Mouse (Mus musculus): ENCODE measurements around the gene Riox2. TPM values are rescaled to one million over a fixed set of nuclear protein-coding genes. Genes with fewer than 3 reads are reported as not detected.

Gene Riox2
- polyA plus RNA-seq, 1 experiment from 2014 or later: 39.4 TPM

DNA sequence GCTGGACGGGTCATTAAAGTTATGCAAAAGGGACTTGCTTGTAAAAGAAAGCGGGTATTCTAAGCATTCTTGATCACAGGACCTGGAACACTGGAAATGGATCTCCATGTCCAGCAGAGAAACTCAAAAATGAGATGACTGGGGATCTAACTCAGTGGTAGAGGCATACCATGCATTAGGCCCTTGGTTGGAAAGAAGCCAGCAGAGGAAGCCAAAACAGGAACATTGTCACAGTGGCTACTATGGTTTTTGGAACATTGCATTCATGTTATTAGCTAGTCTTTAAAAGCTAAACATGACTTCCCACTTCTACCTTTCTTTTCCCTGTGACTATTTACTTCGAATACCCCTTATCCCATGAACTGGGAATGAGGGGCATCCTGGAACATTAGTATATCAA is 27.6 kb downstream of the Riox2 start:
- 0 out of 2 replicates have a peak, but pooled peaks cover 2% of the 10 kb centered on the region for H3K36me3 ChIP-seq (ENCODE audit: control insufficient read depth, insufficient read depth, low read length)
- H3K4me3 ChIP-seq (ENCODE audit: low read depth, low read length): no peak overlapping the region
- H3K9me3 ChIP-seq (ENCODE audit: control insufficient read depth, low read length): no peaks in the 10 kb centered on the region
- 85% methylated on average over 3 of the region's 3 CpGs for WGBS
- ATAC-seq (replicated peaks; ENCODE audit: low FRiP score) (no peak), DNase-seq (ENCODE audit: low spot score) (no peak)
- H3K9ac ChIP-seq (ENCODE audit: low read depth, low read length): no peak overlapping the region
- no peak overlapping the region for H3K27ac ChIP-seq (ENCODE audit: low read depth, low read length)
- H3K27me3 ChIP-seq (replicated peaks; ENCODE audit: control insufficient read depth, insufficient read depth, low read length): no peaks in the 10 kb centered on the region
- no peaks in the 10 kb centered on the region for H3K4me1 ChIP-seq (replicated peaks; ENCODE audit: control insufficient read depth, insufficient read depth, low read length)
- H3K4me2 ChIP-seq: no peak overlapping the region

DNA sequence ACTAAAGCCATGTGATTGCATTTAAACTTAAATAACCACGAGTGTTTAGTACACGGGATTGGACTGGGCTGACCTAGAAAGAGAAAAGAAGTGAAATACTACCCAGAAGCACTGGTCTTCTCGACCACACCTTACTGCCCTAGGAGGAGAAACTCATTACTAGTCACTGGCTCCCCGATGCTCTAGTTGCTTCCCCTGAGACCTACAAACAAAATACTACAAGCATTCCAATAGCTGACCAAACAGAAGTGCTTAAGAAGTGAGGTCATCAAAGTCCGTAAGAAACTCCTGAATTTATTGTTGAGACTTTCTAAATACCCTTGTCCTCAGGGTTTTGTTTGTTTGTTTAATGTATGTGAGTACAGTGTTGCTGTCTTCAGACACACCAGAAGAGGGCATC is 38.3 kb downstream of the Riox2 start:
- no peaks in the 10 kb centered on the region for H3K36me3 ChIP-seq (ENCODE audit: control insufficient read depth, insufficient read depth, low read length)
- no peak overlapping the region for H3K4me2 ChIP-seq
- H3K9ac ChIP-seq (ENCODE audit: low read depth, low read length): no peak overlapping the region
- no peak for DNase-seq (ENCODE audit: low spot score)
- no peaks in the 10 kb centered on the region for H3K9me3 ChIP-seq (ENCODE audit: control insufficient read depth, low read length)
- ATAC-seq (replicated peaks; ENCODE audit: low FRiP score): no peak
- H3K27me3 ChIP-seq (replicated peaks; ENCODE audit: control insufficient read depth, insufficient read depth, low read length): no peaks in the 10 kb centered on the region
- H3K4me3 ChIP-seq (ENCODE audit: low read depth, low read length): no peak overlapping the region
- no peaks in the 10 kb centered on the region for H3K4me1 ChIP-seq (replicated peaks; ENCODE audit: control insufficient read depth, insufficient read depth, low read length)
- WGBS: 86% methylated on average over 5 of the region's 5 CpGs
- H3K27ac ChIP-seq (ENCODE audit: low read depth, low read length): no peak overlapping the region

DNA sequence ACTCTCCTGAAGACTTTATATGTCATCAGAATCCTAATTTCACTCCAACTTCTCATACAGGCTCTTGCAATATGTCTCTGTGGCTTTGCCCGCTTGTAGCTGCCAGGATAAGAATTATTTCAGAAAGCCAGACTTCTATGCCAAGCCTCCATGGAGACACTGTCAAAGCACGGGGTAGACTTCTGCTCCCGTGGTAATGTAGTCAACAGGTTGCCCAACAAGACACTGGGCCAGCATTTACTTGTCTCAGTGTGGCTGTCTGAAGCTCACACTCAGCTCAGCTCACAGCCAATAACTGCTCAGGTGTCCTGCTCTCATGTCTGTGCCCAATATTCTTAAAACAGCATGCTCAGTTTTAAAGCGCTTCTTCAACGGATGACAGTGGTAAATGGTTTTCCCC is 43.6 kb downstream of the Riox2 start:
- H3K27me3 ChIP-seq (replicated peaks; ENCODE audit: control insufficient read depth, insufficient read depth, low read length): no peaks in the 10 kb centered on the region
- WGBS: 87% methylated on average over 5 of the region's 5 CpGs
- H3K4me2 ChIP-seq: no peak overlapping the region

DNA sequence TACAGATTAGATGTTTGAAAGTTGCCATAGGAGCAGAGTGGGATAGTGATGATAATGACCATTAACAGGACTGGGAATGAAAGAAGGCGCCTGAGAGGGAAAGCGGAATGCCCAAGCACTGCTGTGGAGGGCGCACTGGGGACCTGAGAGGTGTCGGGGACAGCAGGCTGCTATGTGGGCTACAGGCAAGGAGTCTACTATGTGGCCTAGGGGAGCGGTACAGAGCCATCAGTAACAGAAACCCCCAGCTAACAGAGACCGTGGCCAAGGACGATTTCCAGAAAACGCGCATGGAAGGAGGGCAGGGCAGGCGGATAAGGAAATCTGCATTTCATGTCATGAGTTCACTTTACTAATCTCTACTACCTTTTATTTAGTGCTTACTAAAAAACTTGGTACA is 45.4 kb downstream of the Riox2 start:
- no peaks in the 10 kb centered on the region for H3K27me3 ChIP-seq (replicated peaks; ENCODE audit: control insufficient read depth, insufficient read depth, low read length)
- no peak for DNase-seq (ENCODE audit: low spot score)
- H3K9ac ChIP-seq (ENCODE audit: low read depth, low read length): no peak overlapping the region
- no peak for ATAC-seq (replicated peaks; ENCODE audit: low FRiP score)
- no peak overlapping the region for H3K27ac ChIP-seq (ENCODE audit: low read depth, low read length)
- no peaks in the 10 kb centered on the region for H3K9me3 ChIP-seq (ENCODE audit: control insufficient read depth, low read length)
- no peak overlapping the region for H3K4me2 ChIP-seq
- H3K36me3 ChIP-seq (ENCODE audit: control insufficient read depth, insufficient read depth, low read length): peaks cover 1% of the 10 kb centered on the region; the same call in 1 of the 2 replicates
- 78% methylated on average over 10 of the region's 10 CpGs for WGBS
- H3K4me1 ChIP-seq (replicated peaks; ENCODE audit: control insufficient read depth, insufficient read depth, low read length): peaks cover 3% of the 10 kb centered on the region; the same call in 1 of the 2 replicates
- H3K4me3 ChIP-seq (ENCODE audit: low read depth, low read length): no peak overlapping the region

More for the DNA sequence above, 43.6 kb downstream of the Riox2 start:
- Histone ChIP-seq H3K4me3 (ENCODE audit: low read depth, low read length) (no peak overlapping the region), H3K4me1 (replicated peaks; ENCODE audit: control insufficient read depth, insufficient read depth, low read length) (peaks cover 3% of the 10 kb centered on the region; the same call in 1 of the 2 replicates), H3K27ac (ENCODE audit: low read depth, low read length) (no peak overlapping the region), H3K36me3 (ENCODE audit: control insufficient read depth, insufficient read depth, low read length) (no peaks in the 10 kb centered on the region), H3K9me3 (ENCODE audit: control insufficient read depth, low read length) (no peaks in the 10 kb centered on the region), H3K9ac (ENCODE audit: low read depth, low read length) (no peak overlapping the region)
- no peak for ATAC-seq (replicated peaks; ENCODE audit: low FRiP score)
- DNase-seq (ENCODE audit: low spot score): no peak

GRCm38 (mm10) chr16:59517447-59518219 is 46.1 kb downstream of the Riox2 start:
- H3K27me3 ChIP-seq (replicated peaks; ENCODE audit: control insufficient read depth, insufficient read depth, low read length): no peaks in the 10 kb centered on the region
- no peak overlapping the region for H3K4me3 ChIP-seq (ENCODE audit: low read depth, low read length)
- WGBS: 40% methylated on average over 15 of the region's 15 CpGs
- DNase-seq (ENCODE audit: low spot score) (no peak), ATAC-seq (replicated peaks; ENCODE audit: low FRiP score) (no peak)
- peaks cover 3% of the 10 kb centered on the region; the same call in 1 of the 2 replicates for H3K4me1 ChIP-seq (replicated peaks; ENCODE audit: control insufficient read depth, insufficient read depth, low read length)
- no peak overlapping the region for H3K9ac ChIP-seq (ENCODE audit: low read depth, low read length)
- no peak overlapping the region for H3K4me2 ChIP-seq
- H3K36me3 ChIP-seq (ENCODE audit: control insufficient read depth, insufficient read depth, low read length): peaks cover 2% of the 10 kb centered on the region; the same call in 1 of the 2 replicates
- H3K27ac ChIP-seq (ENCODE audit: low read depth, low read length): no peak overlapping the region
- no peaks in the 10 kb centered on the region for H3K9me3 ChIP-seq (ENCODE audit: control insufficient read depth, low read length)

GRCm38 (mm10) chr16:59521752-59522423 is 50.3 kb downstream of the Riox2 start:
- Histone ChIP-seq H3K9ac (ENCODE audit: low read depth, low read length) (no peak overlapping the region), H3K36me3 (ENCODE audit: control insufficient read depth, insufficient read depth, low read length) (peaks cover 2% of the 10 kb centered on the region; the same call in 1 of the 2 replicates), H3K4me3 (ENCODE audit: low read depth, low read length) (no peak overlapping the region), H3K27ac (ENCODE audit: low read depth, low read length) (no peak overlapping the region), H3K27me3 (replicated peaks; ENCODE audit: control insufficient read depth, insufficient read depth, low read length) (no peaks in the 10 kb centered on the region), H3K9me3 (ENCODE audit: control insufficient read depth, low read length) (no peaks in the 10 kb centered on the region), H3K4me2 (no peak overlapping the region), H3K4me1 (replicated peaks; ENCODE audit: control insufficient read depth, insufficient read depth, low read length) (peaks cover 3% of the 10 kb centered on the region; the same call in 1 of the 2 replicates)
- DNase-seq (ENCODE audit: low spot score) (no peak), ATAC-seq (replicated peaks; ENCODE audit: low FRiP score) (no peak)
- 70% methylated on average over 16 of the region's 16 CpGs for WGBS

DNA sequence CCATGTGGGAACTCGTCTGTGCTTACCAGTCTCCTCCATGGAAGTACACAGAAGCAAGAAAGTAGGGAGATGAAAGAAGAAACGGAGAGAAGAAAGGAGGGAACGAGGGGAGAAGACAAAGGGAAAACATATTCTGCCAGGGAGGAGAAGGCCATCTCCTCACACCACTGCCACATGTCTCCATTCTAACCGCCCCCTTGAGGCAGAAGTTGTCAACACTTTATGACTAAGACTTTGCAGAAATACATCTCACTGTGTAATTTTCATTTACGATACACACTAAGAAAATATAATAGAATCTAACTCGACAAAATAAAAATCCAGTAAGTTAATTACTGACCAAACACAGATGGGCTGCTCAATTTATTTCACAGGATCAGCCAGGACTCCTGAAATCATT is 55.4 kb downstream of the Riox2 start:
- no peaks in the 10 kb centered on the region for H3K27me3 ChIP-seq (replicated peaks; ENCODE audit: control insufficient read depth, insufficient read depth, low read length)
- H3K9ac ChIP-seq (ENCODE audit: low read depth, low read length): no peak overlapping the region
- no peak overlapping the region for H3K4me2 ChIP-seq
- ATAC-seq (replicated peaks; ENCODE audit: low FRiP score) (no peak), DNase-seq (ENCODE audit: low spot score) (no peak)
- peaks cover 1% of the 10 kb centered on the region for H3K36me3 ChIP-seq (ENCODE audit: control insufficient read depth, insufficient read depth, low read length)
- H3K4me3 ChIP-seq (ENCODE audit: low read depth, low read length): no peak overlapping the region
- no peaks in the 10 kb centered on the region for H3K4me1 ChIP-seq (replicated peaks; ENCODE audit: control insufficient read depth, insufficient read depth, low read length)
- H3K27ac ChIP-seq (ENCODE audit: low read depth, low read length): no peak overlapping the region
- 78% methylated on average over 6 of the region's 6 CpGs for WGBS
- peaks cover 3% of the 10 kb centered on the region; the same call in 1 of the 2 replicates for H3K9me3 ChIP-seq (ENCODE audit: control insufficient read depth, low read length)

DNA sequence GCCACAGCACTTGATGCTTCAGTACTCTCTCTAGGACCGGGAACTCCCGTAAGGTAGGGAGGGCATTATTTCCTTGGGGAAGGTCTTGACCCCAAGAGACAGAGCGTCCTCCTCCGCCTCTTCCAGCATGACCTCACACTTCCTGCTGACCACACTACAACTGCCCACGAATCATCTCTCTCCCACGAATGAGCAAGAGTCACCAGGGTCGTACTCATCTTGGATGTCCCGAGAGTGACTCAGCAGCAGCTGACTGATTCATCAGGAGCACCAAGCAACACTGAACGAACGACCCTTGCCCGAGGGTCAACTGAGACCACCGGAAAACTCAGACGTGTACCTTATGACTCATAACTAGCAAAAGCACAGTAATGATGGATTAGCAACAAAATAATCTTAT is 58.0 kb downstream of the Riox2 start:
- ATAC-seq (replicated peaks; ENCODE audit: low FRiP score): no peak
- H3K9ac ChIP-seq (ENCODE audit: low read depth, low read length): no peak overlapping the region
- H3K36me3 ChIP-seq (ENCODE audit: control insufficient read depth, insufficient read depth, low read length): no peaks in the 10 kb centered on the region; the same call in 1 of the 2 replicates
- no peaks in the 10 kb centered on the region for H3K27me3 ChIP-seq (replicated peaks; ENCODE audit: control insufficient read depth, insufficient read depth, low read length)
- no peak overlapping the region for H3K4me3 ChIP-seq (ENCODE audit: low read depth, low read length)
- WGBS: 82% methylated on average over 13 of the region's 13 CpGs
- no peak overlapping the region for H3K27ac ChIP-seq (ENCODE audit: low read depth, low read length)
- H3K9me3 ChIP-seq (ENCODE audit: control insufficient read depth, low read length): peaks cover 3% of the 10 kb centered on the region; the same call in 1 of the 2 replicates
- H3K4me2 ChIP-seq: no peak overlapping the region
- no peak for DNase-seq (ENCODE audit: low spot score)
- no peaks in the 10 kb centered on the region for H3K4me1 ChIP-seq (replicated peaks; ENCODE audit: control insufficient read depth, insufficient read depth, low read length)
